Mouse (Mus musculus): ENCODE results near the gene 1810049J17Rik.

GRCm38 (mm10) chr15:12313255-12313654, 8.4 kb downstream of the 1810049J17Rik start:
- TF ChIP-seq CTCF (IDR thresholded peaks at IDR 0.05) (no peak), EP300 (IDR thresholded peaks at IDR 0.05) (no peak)

Data from lung, postnatal 0 days (tissue).